Mouse (Mus musculus): ENCODE measurements around the gene Ccdc152.

GRCm38 (mm10) chr15:3341806-3342582 lies 38.7 kb upstream of the Ccdc152 start:
- TF ChIP-seq CTCF (IDR thresholded peaks at IDR 0.05; ENCODE audit: low read depth): no peak
- TF ChIP-seq EP300 (IDR thresholded peaks at IDR 0.05; ENCODE audit: low read depth): no peak

All from liver, postnatal 0 days (tissue).